Mouse (Mus musculus) thymus, postnatal 25 days (tissue): ENCODE measurements around the gene Gm20075.
"Not testable (repeated sequence)": the region's sequence is repeated elsewhere in the genome, so short reads cannot be mapped to it uniquely, and the experiment has no call there.

Source experiments
- DNase-seq: peaks from one replicate; pipeline ENCODE4 v3.0.0; 2022

The Gm20075 gene

GRCm38 (mm10) chr13:96081276-96081675, at the start of gene Gm20075:
TSS of gene Gm20075 (minus strand) at chr13:96081376.
- DNase-seq = not testable (repeated sequence)

- no peak for DNase-seq
Observed at GRCm38 (mm10) chr13:96129081-96129480, 47.9 kb upstream of the Gm20075 start.

- DNase-seq = no peak
Observed at GRCm38 (mm10) chr13:96126669-96127068, 45.5 kb upstream of the Gm20075 start.

- DNase-seq = no peak
Observed at GRCm38 (mm10) chr13:96125011-96125410, 43.8 kb upstream of the Gm20075 start.

GRCm38 (mm10) chr13:96112711-96113110, 31.5 kb upstream of the Gm20075 start:
- no peak for DNase-seq

- DNase-seq = no peak
Observed at GRCm38 (mm10) chr13:96110767-96111166, 29.6 kb upstream of the Gm20075 start.

- DNase-seq = no peak
Observed at GRCm38 (mm10) chr13:96106367-96106766, 25.2 kb upstream of the Gm20075 start.

GRCm38 (mm10) chr13:96090929-96091328, 9.8 kb upstream of the Gm20075 start:
- DNase-seq = no peak

GRCm38 (mm10) chr13:96085581-96086302, 4.6 kb upstream of the Gm20075 start:
- no peak for DNase-seq

- not testable (repeated sequence) for DNase-seq
Observed at GRCm38 (mm10) chr13:96081754-96082153, 578 bp upstream of the Gm20075 start, which contains the start of gene Gm17190. TSS of gene Gm17190 (plus strand) at chr13:96082054.

- no peak for DNase-seq
Observed at GRCm38 (mm10) chr13:96073555-96073954, 7.6 kb downstream of the Gm20075 start.

GRCm38 (mm10) chr13:96052755-96053154, 28.4 kb downstream of the Gm20075 start:
- no peak for DNase-seq

GRCm38 (mm10) chr13:96045396-96045795, 35.8 kb downstream of the Gm20075 start:
- no peak for DNase-seq

GRCm38 (mm10) chr13:96040275-96041042, 40.7 kb downstream of the Gm20075 start:
- no peak for DNase-seq

GRCm38 (mm10) chr13:96039536-96039935, 41.6 kb downstream of the Gm20075 start:
- no peak for DNase-seq

GRCm38 (mm10) chr13:96030368-96031223, 50.6 kb downstream of the Gm20075 start:
- DNase-seq = peak; percentile 45
